Mouse (Mus musculus) gastrocnemius, postnatal 25 days (tissue): ENCODE results near the gene Adgrd1. TPM values are rescaled to one million over a fixed set of nuclear protein-coding genes. Genes with fewer than 3 reads are reported as not detected.

ENCODE experiments used
- DNase-seq: peaks from one replicate; pipeline ENCODE4 v3.0.0; 2022
- total RNA-seq, 2 experiments: library from RNA; stranded (reverse); gene quantifications; 1 replicate in 1 of 2; 2 replicates in 1 of 2; pipeline ENCODE4 v1.2.3; 2021

Gene Adgrd1
- total RNA-seq, 2 experiments from 2014 or later = 4.9 to 6.6 TPM

- no peak for DNase-seq
Measured at GRCm38 (mm10) chr5:129200132-129200531, 103.6 kb downstream of the Adgrd1 start.

- no peak for DNase-seq
Measured at GRCm38 (mm10) chr5:129208279-129208678, 111.7 kb downstream of the Adgrd1 start.

- DNase-seq = no peak
Measured at GRCm38 (mm10) chr5:129208845-129209244, 112.3 kb downstream of the Adgrd1 start.

GRCm38 (mm10) chr5:129211385-129212031 lies 115.0 kb downstream of the Adgrd1 start:
- no peak for DNase-seq

- no peak for DNase-seq
Measured at GRCm38 (mm10) chr5:129214023-129214422, 117.5 kb downstream of the Adgrd1 start.

GRCm38 (mm10) chr5:129216001-129216400 lies 119.5 kb downstream of the Adgrd1 start:
- DNase-seq = no peak

- no peak for DNase-seq
Measured at GRCm38 (mm10) chr5:129217481-129218221, 121.1 kb downstream of the Adgrd1 start.

GRCm38 (mm10) chr5:129218222-129218505 lies 121.6 kb downstream of the Adgrd1 start:
- DNase-seq = no peak

- DNase-seq = no peak
Measured at GRCm38 (mm10) chr5:129218537-129218981, 122.0 kb downstream of the Adgrd1 start.

- no peak for DNase-seq
Measured at GRCm38 (mm10) chr5:129219178-129219760, 122.7 kb downstream of the Adgrd1 start.

GRCm38 (mm10) chr5:129225810-129226450 lies 129.4 kb downstream of the Adgrd1 start:
- DNase-seq = no peak

GRCm38 (mm10) chr5:129228171-129228570 lies 131.6 kb downstream of the Adgrd1 start:
- DNase-seq = no peak

GRCm38 (mm10) chr5:129233301-129233700 lies 136.8 kb downstream of the Adgrd1 start:
- no peak for DNase-seq

GRCm38 (mm10) chr5:129233881-129234432 lies 137.4 kb downstream of the Adgrd1 start:
- DNase-seq = no peak

- DNase-seq = no peak
Measured at GRCm38 (mm10) chr5:129236366-129236765, 139.8 kb downstream of the Adgrd1 start.

GRCm38 (mm10) chr5:129241865-129242264 lies 145.3 kb downstream of the Adgrd1 start:
- DNase-seq = no peak

GRCm38 (mm10) chr5:129242265-129242664 lies 145.7 kb downstream of the Adgrd1 start:
- DNase-seq = no peak

GRCm38 (mm10) chr5:129243120-129243519 lies 146.6 kb downstream of the Adgrd1 start:
- DNase-seq = no peak

- no peak for DNase-seq
Measured at GRCm38 (mm10) chr5:129244392-129244791, 147.8 kb downstream of the Adgrd1 start.

- no peak for DNase-seq
Measured at GRCm38 (mm10) chr5:129249080-129249479, 152.5 kb downstream of the Adgrd1 start.
